Mouse (Mus musculus) heart, adult 11 months (tissue): ENCODE measurements around the gene Olfr452.

Experiments
- DNase-seq: peaks from one replicate; pipeline ENCODE4 v3.0.0; 2022

The Olfr452 gene

GRCm38 (mm10) chr6:42784793-42785192 lies at the start of gene Olfr452:
Gene Olfr452 (plus strand): TSS chr6:42785093.
- DNase-seq, result no peak

GRCm38 (mm10) chr6:42739071-42739470 lies 45.8 kb upstream of the Olfr452 start, which contains the start of gene Olfr453:
Gene Olfr453 (plus strand): TSS chr6:42739371.
- DNase-seq, result no peak

GRCm38 (mm10) chr6:42742303-42742702 lies 42.6 kb upstream of the Olfr452 start:
- DNase-seq, result no peak

GRCm38 (mm10) chr6:42747846-42748245 lies 37.0 kb upstream of the Olfr452 start:
- no peak for DNase-seq

- DNase-seq, result no peak
These were observed 28.8 kb upstream of the Olfr452 start, which contains the start of gene Olfr38 for GRCm38 (mm10) chr6:42756104-42756503. Gene Olfr38 (plus strand): TSS chr6:42756404.

GRCm38 (mm10) chr6:42777066-42777465 lies 7.8 kb upstream of the Olfr452 start:
- DNase-seq, result no peak

- no peak for DNase-seq
These were observed 5.5 kb downstream of the Olfr452 start for GRCm38 (mm10) chr6:42790247-42790948.

- no peak for DNase-seq
These were observed 6.2 kb downstream of the Olfr452 start for GRCm38 (mm10) chr6:42790949-42791556.

- no peak for DNase-seq
These were observed 10.1 kb downstream of the Olfr452 start for GRCm38 (mm10) chr6:42794982-42795381.

- DNase-seq, result no peak
These were observed 26.7 kb downstream of the Olfr452 start, which contains the start of gene Olfr450 for GRCm38 (mm10) chr6:42811639-42812038. Gene Olfr450 (plus strand): TSS chr6:42811939.

- DNase-seq, result no peak
These were observed 49.2 kb downstream of the Olfr452 start, which contains the start of gene Olfr449 for GRCm38 (mm10) chr6:42834084-42834483. Gene Olfr449 (plus strand): TSS chr6:42834384.
